30 mouse cellular contexts compared by ENCODE assay signal in the genomic region with DNA sequence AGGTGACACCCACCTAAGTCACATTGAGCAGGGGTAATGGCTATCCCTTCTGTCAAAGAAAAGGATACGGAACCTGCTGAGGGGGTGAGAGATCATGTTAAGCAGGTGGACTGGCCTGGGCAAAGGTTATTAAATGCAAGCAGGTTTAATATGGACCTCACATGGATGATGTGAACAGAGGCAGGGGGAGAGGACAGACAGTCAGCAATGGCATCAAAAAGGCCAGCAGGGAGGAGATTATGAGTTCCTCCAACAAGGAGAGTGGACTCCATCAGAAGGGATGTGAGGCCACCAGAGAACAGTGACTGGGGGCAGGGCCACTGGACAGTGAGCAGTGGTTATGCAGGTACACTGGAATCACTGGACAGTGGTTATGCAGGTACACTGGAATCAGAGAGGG. TPM values are rescaled to one million over a fixed set of nuclear protein-coding genes. Genes with fewer than 3 reads are reported as not detected.
"Had no signal": no experiment of that assay in that cellular context is flagged by ENCODE, and none has a peak within 500 bp of the region (broad histone marks: within the 10 kb centered on the region; RNA-seq: fewer than 3 reads in every experiment).

No protein-coding gene starts in this region.

- H3K27me3 ChIP-seq: forebrain, embryonic 15.5 days had no signal

- H3K36me3 ChIP-seq: embryonic facial prominence, embryonic 10.5 days; embryonic facial prominence, embryonic 12.5 days; embryonic facial prominence, embryonic 13.5 days; embryonic facial prominence, embryonic 15.5 days; forebrain, embryonic 10.5 days; forebrain, embryonic 12.5 days; forebrain, embryonic 15.5 days had no signal

- H3K27ac ChIP-seq: embryonic facial prominence, embryonic 10.5 days; embryonic facial prominence, embryonic 12.5 days; embryonic facial prominence, embryonic 13.5 days; embryonic facial prominence, embryonic 15.5 days; forebrain, embryonic 10.5 days; forebrain, embryonic 12.5 days; forebrain, embryonic 13.5 days; forebrain, embryonic 15.5 days; gastrocnemius, adult 2 months had no signal

- ATAC-seq: forebrain, embryonic 13.5 days; forebrain, embryonic 14.5 days; forebrain, embryonic 15.5 days; forebrain, embryonic 16.5 days; forebrain, postnatal 0 days had no signal

- H3K4me2 ChIP-seq: embryonic facial prominence, embryonic 12.5 days; embryonic facial prominence, embryonic 13.5 days; embryonic facial prominence, embryonic 15.5 days; forebrain, embryonic 12.5 days; forebrain, embryonic 13.5 days; forebrain, embryonic 15.5 days had no signal

- H3K4me1 ChIP-seq: embryonic facial prominence, embryonic 10.5 days; embryonic facial prominence, embryonic 12.5 days; embryonic facial prominence, embryonic 13.5 days; embryonic facial prominence, embryonic 15.5 days; forebrain, embryonic 10.5 days; forebrain, embryonic 12.5 days had no signal

- H3K9ac ChIP-seq: embryonic facial prominence, embryonic 12.5 days; embryonic facial prominence, embryonic 13.5 days; embryonic facial prominence, embryonic 15.5 days; forebrain, embryonic 12.5 days; forebrain, embryonic 13.5 days; forebrain, embryonic 15.5 days; forebrain, postnatal 0 days had no signal

- H3K9me3 ChIP-seq: embryonic facial prominence, embryonic 10.5 days; embryonic facial prominence, embryonic 12.5 days; embryonic facial prominence, embryonic 13.5 days; embryonic facial prominence, embryonic 15.5 days; forebrain, embryonic 10.5 days; forebrain, embryonic 12.5 days; forebrain, embryonic 13.5 days; forebrain, embryonic 15.5 days had no signal

- DNase-seq: cerebellum, adult 18-20 months; cerebellum, adult 2 months; cerebellum, adult 8-10 months; cerebellum, adult 9-10 months; cerebellum, adult 9-11 months; cerebellum, postnatal 10 days; cerebellum, postnatal 14 days; cerebellum, postnatal 25 days; cerebellum, postnatal 36 days; embryo, embryonic 11 days; forebrain, postnatal 0 days; gastrocnemius, adult 2 months; gastrocnemius, postnatal 10 days; gastrocnemius, postnatal 14 days; gastrocnemius, postnatal 25 days; gastrocnemius, postnatal 36 days; heart, adult 18-20 months had no signal

- H3K4me3 ChIP-seq: embryonic facial prominence, embryonic 10.5 days; embryonic facial prominence, embryonic 12.5 days; embryonic facial prominence, embryonic 13.5 days; embryonic facial prominence, embryonic 15.5 days; erythroblast, embryonic 14.5 days; forebrain, embryonic 10.5 days; forebrain, embryonic 12.5 days; forebrain, embryonic 13.5 days; forebrain, embryonic 15.5 days; gastrocnemius, adult 2 months had no signal

RNA-seq across cellular contexts. Expression of gene Slc27a2, which starts 7.9 kb away (rescaled TPM):
- total RNA-seq: gastrocnemius, adult 2 months; gastrocnemius, postnatal 25 days; gastrocnemius, postnatal 36 days; granulocyte monocyte progenitor cell, adult 5-6 weeks had no signal
- polyA plus RNA-seq: erythroblast, embryonic 14.5 days had no signal

RNA-seq across cellular contexts. Expression of gene Atp8b4, which starts 59.6 kb away (rescaled TPM):
- total RNA-seq: forebrain, postnatal 0 days had no signal
- polyA plus RNA-seq: cortical plate, adult 2 months; erythroblast, embryonic 14.5 days; forebrain, embryonic 13.5 days; forebrain, embryonic 16.5 days had no signal
